Mouse (Mus musculus) intestine, embryonic 14.5 days (tissue): ENCODE results near the gene Mmp23. TPM values are rescaled to one million over a fixed set of nuclear protein-coding genes. Genes with fewer than 3 reads are reported as not detected.
"Not testable (repeated sequence)": the region's sequence is repeated elsewhere in the genome, so short reads cannot be mapped to it uniquely, and the experiment has no call there.

Source experiments
- ATAC-seq: fragments of 200-750 bp; cut with Nextera tagmentation; replicated peaks from 2 replicates; pipeline ENCODE4 v1.8.0; 2017; ENCODE audit warnings: low read depth, moderate number of reproducible peaks, moderate TSS enrichment, moderate library complexity; ENCODE audit not compliant: low FRiP score, low TSS enrichment
- DNase-seq: peaks from one replicate; pipeline ENCODE4 v3.0.0-alpha.2; 2018; ENCODE audit warnings: low spot score
- H3K27ac ChIP-seq: fragments of 300-500 bp; sonication (generic); 2 replicates; pipeline ENCODE4 v1.5.1; 2014; ENCODE audit warnings: low read depth, mild to moderate bottlenecking, control low read depth
- H3K27me3 ChIP-seq: fragments of 300-500 bp; sonication (generic); replicated peaks from 2 replicates; pipeline ENCODE4 v1.6.1; 2014; ENCODE audit warnings: low read length, control low read depth; ENCODE audit not compliant: control insufficient read depth, insufficient read depth
- H3K36me3 ChIP-seq: fragments of 300-500 bp; sonication (generic); 2 replicates; pipeline ENCODE4 v1.6.1; 2014; ENCODE audit warnings: low read length, control low read depth; ENCODE audit not compliant: control insufficient read depth, insufficient read depth
- H3K4me1 ChIP-seq: fragments of 300-500 bp; sonication (generic); replicated peaks from 2 replicates; pipeline ENCODE4 v1.6.1; 2014; ENCODE audit warnings: low read length, control low read depth, mixed read lengths; ENCODE audit not compliant: control insufficient read depth, insufficient read depth
- H3K4me2 ChIP-seq: fragments of 300-500 bp; sonication (generic); 2 replicates; pipeline ENCODE4 v1.6.1; 2014; ENCODE audit warnings: low read length
- H3K4me3 ChIP-seq: fragments of 300-500 bp; sonication (generic); 2 replicates; pipeline ENCODE4 v1.5.1; 2014; ENCODE audit warnings: low read depth, low read length, control low read depth, mixed read lengths
- H3K9ac ChIP-seq: fragments of 300-500 bp; sonication (generic); 2 replicates; pipeline ENCODE4 v1.6.1; 2014; ENCODE audit warnings: mild to moderate bottlenecking, low read length
- H3K9me3 ChIP-seq: fragments of 300-500 bp; sonication (generic); 2 replicates; pipeline ENCODE4 v1.6.1; 2016; ENCODE audit warnings: low read length, control low read depth; ENCODE audit not compliant: control insufficient read depth
- WGBS: fragments of 180-500 bp; shearing (Covaris S2); extraction: QIAGEN DNeasy Blood & Tissue Kit; methylation state at CpG from one replicate; pipeline ENCODE4 v1.1.7; 2014; 5-methylcytosine and 5-hydroxymethylcytosine counted together
- polyA plus RNA-seq: library from polyadenylated mRNA; unstranded; fragments of >200 nt; fragmentation: Nextera tagmentation; extraction: Ambion mirVana; gene quantifications from 2 replicates; pipeline ENCODE4 v1.2.1, GENCODE M21; 2014

Mmp23 gene
- polyA plus RNA-seq, 1 experiment from 2014 or later = 31.1 TPM

GRCm38 (mm10) chr4:155651553-155652269, 1.5 kb downstream of the Mmp23 start:
- peak overlapping the region; percentile 53; the same call in 1 of the 2 replicates for H3K4me2 ChIP-seq
- H3K9ac ChIP-seq = no peak overlapping the region
- 56% methylated on average over 15 of the region's 15 CpGs for WGBS
- H3K36me3 ChIP-seq = peaks cover 54% of the 10 kb centered on the region
- H3K27ac ChIP-seq = no peak overlapping the region; the same call in 1 of the 2 replicates
- peaks cover 32% of the 10 kb centered on the region for H3K4me1 ChIP-seq
- peaks cover 28% of the 10 kb centered on the region for H3K27me3 ChIP-seq
- no peaks in the 10 kb centered on the region for H3K9me3 ChIP-seq
- DNase-seq (peak; percentile 55), ATAC-seq (peak; percentile 6; the same call in 1 of the 2 replicates)
- H3K4me3 ChIP-seq = no peak overlapping the region

- Histone ChIP-seq H3K4me2 (no peak overlapping the region), H3K4me3 (no peak overlapping the region), H3K27me3 (peaks cover 17% of the 10 kb centered on the region), H3K27ac (no peak overlapping the region), H3K9ac (no peak overlapping the region), H3K4me1 (peaks cover 22% of the 10 kb centered on the region), H3K36me3 (peaks cover 57% of the 10 kb centered on the region), H3K9me3 (no peaks in the 10 kb centered on the region)
- no peak for DNase-seq
- ATAC-seq = no peak
- WGBS = 92% methylated on average over 11 of the region's 11 CpGs
These were observed 3.8 kb downstream of the Mmp23 start for GRCm38 (mm10) chr4:155649355-155649754.

- Histone ChIP-seq H3K9me3 (no peaks in the 10 kb centered on the region), H3K4me1 (no peaks in the 10 kb centered on the region), H3K4me3 (no peak overlapping the region), H3K36me3 (peaks cover 83% of the 10 kb centered on the region), H3K9ac (no peak overlapping the region), H3K27ac (no peak overlapping the region), H3K27me3 (no peaks in the 10 kb centered on the region), H3K4me2 (no peak overlapping the region)
- ATAC-seq = no peak
- no peak for DNase-seq
- 94% methylated on average over 5 of the region's 5 CpGs for WGBS
These were observed 7.5 kb downstream of the Mmp23 start for GRCm38 (mm10) chr4:155645721-155646120.

GRCm38 (mm10) chr4:155645308-155645707, 7.9 kb downstream of the Mmp23 start, which contains the start of gene Gm10563:
TSS of gene Gm10563 (minus strand) at chr4:155645408.
- H3K4me1 ChIP-seq, H3K9ac ChIP-seq, ATAC-seq, H3K27ac ChIP-seq, DNase-seq, H3K4me2 ChIP-seq, H3K9me3 ChIP-seq, H3K27me3 ChIP-seq, H3K4me3 ChIP-seq: not testable (repeated sequence)
- H3K36me3 ChIP-seq = peaks cover 83% of the 10 kb centered on the region
- 90% methylated on average over 2 of the region's 2 CpGs for WGBS

GRCm38 (mm10) chr4:155643531-155643930, 9.7 kb downstream of the Mmp23 start:
- H3K4me3 ChIP-seq = no peak overlapping the region
- no peak overlapping the region for H3K9ac ChIP-seq
- H3K27ac ChIP-seq = no peak overlapping the region
- ATAC-seq = no peak
- H3K36me3 ChIP-seq = peaks cover 80% of the 10 kb centered on the region
- H3K4me1 ChIP-seq = no peaks in the 10 kb centered on the region
- no peaks in the 10 kb centered on the region for H3K27me3 ChIP-seq
- H3K4me2 ChIP-seq = no peak overlapping the region
- no peak for DNase-seq
- 81% methylated on average over 1 of the region's 1 CpGs for WGBS
- H3K9me3 ChIP-seq = no peaks in the 10 kb centered on the region

GRCm38 (mm10) chr4:155635766-155636499, 17.3 kb downstream of the Mmp23 start:
- ATAC-seq = 0 out of 2 replicates have a peak, but pooled peaks have one; percentile 43
- no peak overlapping the region for H3K4me2 ChIP-seq
- H3K27ac ChIP-seq = no peak overlapping the region
- H3K36me3 ChIP-seq = peaks cover 89% of the 10 kb centered on the region
- no peak overlapping the region for H3K9ac ChIP-seq
- no peak overlapping the region for H3K4me3 ChIP-seq
- no peaks in the 10 kb centered on the region for H3K27me3 ChIP-seq
- H3K9me3 ChIP-seq = no peaks in the 10 kb centered on the region
- H3K4me1 ChIP-seq = no peaks in the 10 kb centered on the region
- DNase-seq = no peak

- Histone ChIP-seq H3K4me3 (no peak overlapping the region), H3K9ac (no peak overlapping the region), H3K27ac (no peak overlapping the region), H3K4me2 (no peak overlapping the region), H3K4me1 (no peaks in the 10 kb centered on the region), H3K36me3 (peaks cover 80% of the 10 kb centered on the region), H3K9me3 (no peaks in the 10 kb centered on the region), H3K27me3 (no peaks in the 10 kb centered on the region)
- ATAC-seq (no peak), DNase-seq (no peak)
- WGBS = 90% methylated on average over 6 of the region's 6 CpGs
These were observed 22.9 kb downstream of the Mmp23 start for GRCm38 (mm10) chr4:155630267-155630666.

- Histone ChIP-seq H3K4me2 (peak within 1 kb of the TSS; percentile 98), H3K36me3 (peaks cover 50% of the 10 kb centered on the region), H3K27ac (peak within 1 kb of the TSS; percentile 90), H3K9me3 (no peaks in the 10 kb centered on the region), H3K27me3 (no peaks in the 10 kb centered on the region), H3K4me3 (peak within 1 kb of the TSS; percentile 95), H3K9ac (peak within 1 kb of the TSS; percentile 79), H3K4me1 (peaks cover 3% of the 10 kb centered on the region; the same call in 1 of the 2 replicates)
- peak; percentile 96 for DNase-seq
- under 1% methylated on average over 84 of the region's 84 CpGs for WGBS
- peak; percentile 100 for ATAC-seq
These were observed 28.6 kb downstream of the Mmp23 start, which contains the start of gene Cdk11b for GRCm38 (mm10) chr4:155624338-155625291. TSS of gene Cdk11b (plus strand) at chr4:155624854.
